Mouse (Mus musculus): Measurements from ENCODE around the gene Fam90a1a.
A peak's percentile ranks its signal among the peaks of the same experiment; 100 is the strongest.
"Not testable (repeated sequence)": the region's sequence is repeated elsewhere in the genome, so short reads cannot be mapped to it uniquely, and the experiment has no call there.

Fam90a1a gene

DNA sequence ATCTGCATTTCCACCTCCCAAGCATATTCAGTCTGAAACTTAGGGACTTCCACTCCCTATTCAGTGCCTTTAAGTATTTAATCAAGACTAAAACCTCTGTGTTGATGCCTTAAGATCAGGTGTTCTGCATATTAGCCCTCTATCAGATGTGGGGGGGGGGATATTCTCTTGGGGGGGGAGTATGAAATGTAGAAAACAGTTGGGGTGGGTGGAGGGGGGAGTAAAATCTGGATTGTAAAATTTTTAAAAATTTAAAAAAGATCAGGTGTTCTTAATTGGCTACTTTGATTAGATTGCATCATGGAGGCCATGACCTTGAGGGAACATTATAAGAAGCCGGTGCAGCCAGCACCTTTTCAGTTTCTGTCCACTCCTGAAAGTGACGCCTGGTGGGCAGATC is at the start of gene Fam90a1a:
TSS of gene Fam90a1a (plus strand) at position 301 of the 400 bp plus-strand sequence.
- DNase-seq (ENCODE audit: low spot score), result no peak

DNA sequence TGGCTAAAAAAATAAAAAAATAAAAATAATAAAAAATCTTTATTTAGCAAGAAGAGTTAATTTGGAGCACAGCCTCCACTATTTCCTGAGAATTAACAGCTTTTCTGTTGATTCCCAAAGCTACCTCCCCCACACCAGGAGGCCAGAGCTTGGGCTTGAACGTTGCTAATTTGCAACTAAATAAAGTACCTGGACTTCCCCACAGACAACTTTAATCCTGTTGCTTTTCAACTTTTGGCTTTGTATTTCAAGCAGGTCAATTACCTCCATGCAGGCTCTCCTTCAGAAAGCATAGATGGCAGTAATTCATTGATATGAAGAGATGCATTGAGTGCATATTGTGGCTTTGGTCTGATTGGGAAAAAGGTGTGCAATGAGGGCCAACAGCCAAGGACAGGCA is 46.6 kb upstream of the Fam90a1a start:
- no peak for DNase-seq (ENCODE audit: low spot score)

DNA sequence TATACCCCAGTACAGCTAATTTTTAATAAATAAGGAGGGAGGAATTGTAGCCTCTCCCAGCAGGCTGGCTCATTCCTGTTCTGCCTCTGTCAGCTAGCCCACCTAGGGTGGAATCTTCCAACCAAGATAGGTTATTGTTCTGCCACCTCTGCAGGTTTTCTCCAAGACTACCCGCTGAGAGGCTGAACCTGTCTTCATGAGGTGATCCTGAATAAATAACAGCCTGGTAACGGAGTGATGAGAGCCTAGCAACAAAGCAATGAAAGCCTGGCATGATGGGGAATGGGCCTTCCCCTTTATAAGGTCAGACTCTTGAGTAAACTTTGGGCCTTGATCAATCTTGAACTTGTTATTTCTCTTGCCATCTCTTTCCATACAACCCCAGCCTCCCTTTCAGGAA is 46.0 kb upstream of the Fam90a1a start:
- DNase-seq (ENCODE audit: low spot score), result no peak

DNA sequence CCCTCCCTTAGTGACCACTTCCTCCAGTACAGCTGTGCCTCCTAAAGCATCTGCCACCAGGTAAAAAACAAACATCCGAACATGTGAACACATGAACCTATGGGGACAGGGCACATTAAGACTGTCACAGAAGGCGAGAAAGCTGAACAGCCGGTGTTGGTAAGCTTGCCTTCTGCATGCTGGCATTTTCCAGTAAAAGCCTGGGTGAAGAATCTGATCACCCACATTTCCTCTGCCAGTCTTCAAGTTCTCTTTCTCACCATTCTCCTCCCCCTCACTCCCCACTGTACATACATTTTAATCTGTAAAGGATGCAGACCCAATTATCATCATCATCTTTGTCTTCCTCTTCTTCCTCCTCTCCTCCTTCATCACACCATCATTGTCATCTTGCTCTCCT is 42.9 kb upstream of the Fam90a1a start:
- no peak for DNase-seq (ENCODE audit: low spot score)

DNA sequence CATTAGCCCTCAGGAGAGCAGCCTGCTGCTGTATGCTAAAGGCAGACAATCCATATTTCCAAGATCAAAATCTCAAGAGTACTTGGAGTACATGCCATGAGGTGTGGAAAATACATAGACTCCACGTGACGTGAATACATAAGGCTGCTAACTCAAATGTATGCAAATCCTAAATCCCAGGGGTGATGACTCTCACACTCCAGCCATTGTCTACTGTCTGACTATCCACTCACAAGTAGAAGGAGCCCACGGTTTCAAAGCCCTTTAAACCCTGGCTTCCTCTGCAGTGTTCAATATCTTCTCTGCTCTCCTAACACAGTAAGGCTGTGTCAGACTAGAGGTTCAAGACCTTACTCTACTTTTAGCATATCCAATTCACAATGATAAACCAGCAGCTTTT is 27.8 kb upstream of the Fam90a1a start:
- not testable (repeated sequence) for DNase-seq (ENCODE audit: low spot score)

DNA sequence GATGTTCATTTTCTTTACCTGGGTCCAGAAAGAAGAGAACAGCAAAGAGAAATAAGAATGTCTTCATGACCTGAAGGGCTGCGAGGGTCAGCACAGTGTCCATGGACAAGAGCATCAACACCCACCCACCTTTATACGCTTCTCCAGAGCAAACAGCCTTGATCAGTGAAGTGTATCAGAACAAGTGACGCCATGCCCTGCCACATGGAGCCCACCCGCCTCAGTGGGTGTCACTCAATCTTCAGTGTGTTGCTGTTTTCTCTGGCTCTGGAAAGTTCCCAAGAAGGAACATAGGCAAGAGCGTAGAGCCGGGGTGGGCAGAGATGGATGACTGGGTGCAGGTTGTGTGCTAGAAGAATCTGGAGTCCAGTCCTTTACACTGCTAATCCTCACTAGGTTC is 25.9 kb upstream of the Fam90a1a start, which contains the start of gene Defb15:
TSS of gene Defb15 (minus strand) at position 101 of the 400 bp plus-strand sequence.
- DNase-seq (ENCODE audit: low spot score), result no peak

DNA sequence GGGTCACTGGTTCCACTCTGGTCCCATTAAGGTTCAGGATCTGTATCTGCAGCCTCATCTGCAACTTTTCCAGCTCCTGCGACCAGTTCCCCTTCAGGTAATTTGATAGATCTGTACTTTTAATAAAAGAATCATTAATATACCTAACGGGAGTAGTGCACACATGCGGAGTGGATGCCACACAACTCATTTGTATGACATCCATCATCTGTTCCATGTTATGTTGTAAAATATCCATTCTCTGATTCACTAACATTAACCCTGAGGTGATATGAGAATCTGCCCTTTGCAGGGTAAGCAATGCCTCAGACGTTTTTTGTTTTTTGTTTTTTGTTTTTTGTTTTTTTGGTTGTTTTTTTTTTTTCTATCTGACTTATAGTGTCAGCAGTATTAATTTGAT is 20.5 kb upstream of the Fam90a1a start, which contains the start of gene Defb35:
TSS of gene Defb35 (plus strand) at position 301 of the 400 bp plus-strand sequence.
- not testable (repeated sequence) for DNase-seq (ENCODE audit: low spot score)

DNA sequence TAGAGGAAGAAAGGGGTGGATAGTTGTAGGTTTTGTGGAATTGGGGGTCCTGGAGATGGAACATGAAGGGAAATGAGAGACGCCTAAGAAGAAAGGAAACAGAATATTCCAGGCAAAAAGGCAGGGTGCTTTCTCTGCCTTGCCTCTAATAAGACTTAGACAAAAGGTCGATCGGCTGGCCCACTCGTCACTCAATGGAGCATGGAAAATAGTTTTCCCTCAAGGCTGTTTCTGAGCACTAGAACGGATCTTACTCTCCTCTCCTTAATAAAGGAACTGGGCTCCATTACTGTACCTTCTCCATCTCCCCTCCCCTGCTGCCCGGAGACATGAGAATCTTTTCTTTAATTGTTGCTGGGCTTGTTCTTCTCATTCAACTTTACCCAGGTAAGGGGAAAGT is 12.1 kb upstream of the Fam90a1a start, which contains the start of gene Defb13:
TSS of gene Defb13 (plus strand) at position 301 of the 400 bp plus-strand sequence.
- no peak for DNase-seq (ENCODE audit: low spot score)

DNA sequence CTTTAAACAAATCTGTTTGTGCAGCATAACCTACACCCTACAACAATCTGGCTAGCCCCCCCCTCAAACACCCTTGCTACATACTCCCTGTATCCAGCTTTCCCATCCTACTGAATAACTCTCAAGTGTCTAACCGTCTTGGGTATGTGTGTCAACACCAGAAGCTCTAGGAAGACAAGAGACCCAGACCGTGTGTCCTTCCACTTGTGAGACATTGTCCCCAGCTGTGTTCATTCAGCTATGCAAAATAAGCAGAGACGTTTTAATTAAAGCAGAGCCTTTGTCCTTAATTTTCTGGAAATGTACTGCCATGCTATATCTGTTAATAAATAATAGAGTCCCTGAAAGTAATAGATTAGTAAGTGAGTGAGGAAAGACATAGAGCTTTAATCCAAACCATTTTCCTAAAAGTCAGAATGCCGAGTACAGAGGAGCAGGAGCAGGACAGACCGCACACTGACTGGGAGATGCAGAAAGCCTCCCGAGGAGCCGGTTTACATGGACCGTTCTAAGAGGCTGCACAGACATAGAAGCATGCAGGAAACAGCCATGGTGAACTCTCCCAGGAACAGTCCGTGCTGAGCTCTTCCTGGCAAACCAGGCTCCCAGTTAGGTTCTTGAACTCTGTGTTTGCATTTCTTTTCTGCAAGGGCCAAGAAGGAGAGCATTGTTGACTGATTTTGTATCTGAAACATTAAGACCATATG is 11.1 kb upstream of the Fam90a1a start:
- no peak for DNase-seq (ENCODE audit: low spot score)

DNA sequence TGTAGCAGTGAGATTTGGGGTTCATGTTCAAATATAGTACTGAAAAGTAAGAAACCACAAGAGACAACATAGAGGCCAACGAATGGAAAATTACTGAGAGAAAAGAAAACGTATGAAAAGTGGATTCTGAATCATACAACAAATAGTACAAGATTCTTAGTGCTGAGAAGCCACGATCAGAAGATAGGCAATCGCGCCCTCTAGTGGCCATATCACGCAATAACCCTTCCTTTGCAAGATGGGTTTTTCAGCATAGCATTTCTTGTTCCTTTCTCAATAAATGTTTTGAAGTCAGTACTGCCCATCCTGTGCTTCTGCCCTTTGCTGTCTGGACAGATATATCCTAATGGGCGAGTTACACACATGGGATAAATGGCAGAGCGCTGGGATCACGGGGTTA is 3.2 kb upstream of the Fam90a1a start:
- peak; percentile 14 for DNase-seq (ENCODE audit: low spot score)

DNA sequence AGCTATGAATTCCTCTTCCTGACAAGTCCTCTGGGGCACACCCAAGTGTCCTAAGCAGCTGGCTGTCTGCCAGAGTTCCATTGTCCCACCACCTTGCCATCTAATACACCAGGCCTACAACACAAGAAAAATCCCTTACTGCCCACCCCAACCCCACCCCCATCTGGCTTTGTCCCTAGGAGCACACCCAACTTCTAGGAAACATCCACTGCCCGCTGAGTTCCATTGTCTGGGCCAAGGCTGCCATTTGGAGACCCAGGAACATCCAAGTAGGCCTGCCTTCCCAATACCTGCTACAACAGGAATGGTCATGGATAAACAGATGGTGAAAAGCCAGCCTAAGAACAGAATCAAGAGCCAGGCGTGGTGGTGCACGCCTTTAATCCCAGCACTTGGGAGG is 2.2 kb upstream of the Fam90a1a start:
- no peak for DNase-seq (ENCODE audit: low spot score)

DNA sequence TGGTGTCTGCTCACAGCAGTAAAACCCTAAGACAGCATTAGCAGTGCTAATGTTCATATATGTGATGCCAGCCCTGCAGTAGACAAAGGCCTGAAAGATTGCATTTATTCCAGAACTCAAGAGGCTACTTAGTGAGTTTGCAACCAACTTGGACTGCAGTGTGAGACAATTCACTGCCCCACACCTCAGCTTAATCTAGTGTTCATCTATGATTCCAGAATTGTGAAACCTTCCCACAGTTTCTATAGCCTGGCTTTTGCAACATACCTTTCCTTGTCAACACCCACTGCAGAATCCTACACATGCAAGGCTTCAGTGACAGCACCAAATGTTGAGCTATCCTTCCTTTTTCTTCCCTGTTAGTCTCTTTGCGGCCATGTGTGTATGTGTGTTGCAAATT is 8.1 kb downstream of the Fam90a1a start:
- no peak for DNase-seq (ENCODE audit: low spot score)

DNA sequence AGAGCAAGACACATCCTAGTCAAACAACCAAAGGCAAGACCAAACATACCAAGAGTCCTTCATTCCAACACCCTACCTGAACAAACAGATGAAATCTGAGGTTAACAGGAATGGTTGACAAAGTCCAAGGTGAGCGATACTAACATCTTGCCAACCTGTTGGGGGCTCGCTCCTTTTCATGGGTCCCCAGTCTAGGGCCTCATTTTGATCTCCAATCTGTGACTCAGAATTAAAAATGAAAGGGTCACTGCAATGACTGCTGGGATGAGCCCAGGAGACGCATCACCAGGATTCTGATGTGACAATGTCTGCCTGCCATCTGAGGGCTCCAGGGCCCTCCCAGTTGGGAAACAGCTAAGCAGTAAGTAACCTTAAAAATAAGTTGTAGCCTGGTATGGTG is 11.0 kb downstream of the Fam90a1a start, which contains the start of gene Ccdc70:
TSS of gene Ccdc70 (plus strand) at position 301 of the 400 bp plus-strand sequence.
- no peak for DNase-seq (ENCODE audit: low spot score)

DNA sequence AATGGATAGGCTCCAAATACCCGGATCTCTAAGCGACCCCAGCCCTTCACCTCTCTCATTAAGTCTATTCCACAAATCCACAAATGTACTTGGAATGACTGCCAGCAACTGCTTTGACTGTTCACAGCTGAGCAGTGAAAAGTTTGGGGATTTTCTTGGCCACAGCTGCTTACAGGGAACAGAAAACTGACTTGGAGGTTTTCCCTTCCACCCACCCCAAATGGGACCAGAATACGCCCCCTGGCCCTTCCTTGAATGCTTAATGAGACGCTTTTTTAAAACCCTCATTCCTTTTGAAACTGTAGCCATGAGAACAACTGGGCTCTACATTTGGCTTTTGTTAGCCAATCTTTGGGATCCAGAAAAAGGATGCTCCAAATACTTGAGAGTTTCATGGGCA is 19.7 kb downstream of the Fam90a1a start:
- no peak for DNase-seq (ENCODE audit: low spot score)

DNA sequence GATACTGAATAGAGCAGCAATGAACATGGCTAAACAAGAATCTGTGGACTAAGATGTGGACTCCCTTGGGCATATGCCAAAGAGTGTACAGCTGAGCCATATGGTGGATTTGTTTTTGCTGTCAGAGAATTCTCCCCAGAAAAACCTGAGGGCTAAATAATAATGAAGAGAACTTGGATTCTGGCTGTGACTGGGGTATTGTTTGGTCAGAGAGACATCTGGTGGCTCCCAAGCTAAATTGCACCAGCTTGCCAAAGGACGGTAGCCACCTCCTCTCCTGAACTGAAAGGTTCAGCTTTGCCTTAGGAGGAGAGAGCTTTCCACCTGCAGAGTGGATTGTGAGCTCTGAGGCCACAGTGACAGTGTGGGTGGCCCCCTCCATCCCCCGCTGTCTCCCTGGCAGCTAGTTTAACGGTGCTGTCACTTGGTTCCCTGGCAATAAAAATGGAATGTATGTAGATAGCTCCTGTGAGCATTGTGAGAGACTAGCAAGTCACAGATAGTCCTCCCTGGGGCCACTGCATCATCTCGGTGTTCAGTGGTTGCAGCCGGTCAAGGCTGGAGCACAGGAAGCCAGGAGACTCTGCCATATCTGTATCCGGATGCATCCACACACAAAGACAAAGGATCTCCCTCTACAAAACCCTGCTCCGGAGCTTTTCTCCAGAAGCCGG is 23.3 kb downstream of the Fam90a1a start:
- no peak for DNase-seq (ENCODE audit: low spot score)

DNA sequence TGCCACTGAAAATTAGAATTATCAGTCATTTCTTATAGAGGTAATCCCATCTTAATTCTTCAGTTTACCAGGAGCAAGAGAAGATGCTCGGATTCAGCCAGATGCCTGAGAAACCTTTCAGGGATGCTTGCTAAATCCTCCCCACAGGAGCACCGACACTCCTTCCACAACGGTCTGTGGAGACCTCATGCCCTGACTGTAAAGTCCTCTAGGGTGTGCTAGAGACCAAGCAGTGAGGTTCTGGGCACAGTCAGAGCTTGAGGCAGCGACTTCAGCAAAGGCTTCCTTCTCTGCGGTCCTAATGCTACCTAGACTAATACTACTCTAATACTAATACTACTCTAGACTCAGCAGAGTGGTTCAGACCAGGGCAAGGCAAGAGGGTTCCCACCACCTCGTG is 33.7 kb downstream of the Fam90a1a start:
- peak; percentile 47 for DNase-seq (ENCODE audit: low spot score)

DNA sequence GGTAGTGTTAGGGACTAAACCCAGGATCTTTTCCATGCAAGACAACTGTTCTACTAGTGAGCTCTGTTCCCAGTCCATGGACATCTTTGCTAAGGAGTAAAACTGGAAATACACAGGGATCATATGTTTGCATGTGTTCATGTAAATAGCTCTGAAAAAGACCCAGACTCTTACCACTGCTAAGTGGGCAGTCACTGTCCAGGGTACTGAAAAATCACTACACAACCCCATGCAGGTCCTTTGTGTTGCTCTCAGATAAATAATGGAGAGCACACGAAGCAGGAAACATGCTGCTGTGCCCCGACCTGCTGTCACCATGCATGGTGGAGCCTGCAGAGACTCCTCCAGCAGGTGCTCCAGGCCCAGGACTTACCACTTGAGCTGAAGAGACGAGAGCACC is 36.7 kb downstream of the Fam90a1a start:
- no peak for DNase-seq (ENCODE audit: low spot score)

DNA sequence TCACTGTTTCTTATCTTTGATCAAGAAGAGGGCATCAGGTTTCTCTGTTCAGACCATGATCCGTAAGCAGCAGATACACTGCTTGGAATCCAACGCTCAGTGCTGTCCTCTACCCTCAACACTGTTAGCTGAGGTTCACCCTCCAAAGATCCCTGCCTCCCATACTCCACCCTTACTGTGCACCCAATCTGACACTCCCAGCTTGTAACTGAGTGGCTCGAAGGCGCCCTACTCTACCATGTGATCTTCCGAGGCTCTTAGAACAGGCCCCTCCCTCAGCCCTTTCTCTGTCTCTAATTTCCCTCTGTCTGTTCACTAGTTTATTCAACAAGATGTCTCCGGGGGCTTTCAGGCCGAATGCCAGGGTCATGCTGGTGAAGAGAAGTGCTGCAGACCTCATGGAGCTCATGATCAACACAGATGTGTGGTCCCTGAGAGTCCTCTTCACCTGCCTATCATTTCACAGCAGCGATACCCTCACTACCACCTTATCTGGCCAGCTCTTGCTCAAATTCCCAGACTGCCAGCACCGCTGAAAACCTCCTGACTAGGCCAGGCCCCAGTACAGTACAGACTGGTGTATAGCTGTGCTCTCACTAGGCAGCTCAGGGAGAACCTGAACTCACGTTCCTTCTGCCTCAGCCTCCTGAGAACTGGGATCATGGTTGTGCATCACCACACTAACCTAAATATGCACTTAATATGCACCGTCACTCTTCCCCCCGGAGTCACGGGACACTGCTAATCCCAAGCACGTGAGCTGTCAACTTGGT is 46.4 kb downstream of the Fam90a1a start:
- DNase-seq (ENCODE audit: low spot score), result no peak

DNA sequence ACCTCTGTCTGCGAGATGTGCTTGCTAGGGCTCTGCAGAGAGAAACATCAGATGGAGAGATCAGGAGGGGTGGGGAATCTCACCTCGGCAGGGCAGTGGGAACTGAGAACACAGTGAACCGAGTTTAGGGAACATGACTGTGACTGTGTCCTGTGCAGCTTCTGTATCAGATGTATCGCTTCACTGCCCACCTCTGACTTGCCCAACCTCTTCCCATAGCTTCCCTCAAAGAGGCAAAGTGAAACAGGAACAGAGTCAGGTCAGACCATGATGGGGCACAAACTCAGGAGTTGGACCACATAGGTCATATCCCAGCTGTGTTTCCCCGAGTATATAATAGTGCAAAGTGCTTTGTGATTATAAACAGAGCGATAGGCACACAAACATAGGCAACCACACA is 47.9 kb downstream of the Fam90a1a start:
- DNase-seq (ENCODE audit: low spot score), result no peak

DNA sequence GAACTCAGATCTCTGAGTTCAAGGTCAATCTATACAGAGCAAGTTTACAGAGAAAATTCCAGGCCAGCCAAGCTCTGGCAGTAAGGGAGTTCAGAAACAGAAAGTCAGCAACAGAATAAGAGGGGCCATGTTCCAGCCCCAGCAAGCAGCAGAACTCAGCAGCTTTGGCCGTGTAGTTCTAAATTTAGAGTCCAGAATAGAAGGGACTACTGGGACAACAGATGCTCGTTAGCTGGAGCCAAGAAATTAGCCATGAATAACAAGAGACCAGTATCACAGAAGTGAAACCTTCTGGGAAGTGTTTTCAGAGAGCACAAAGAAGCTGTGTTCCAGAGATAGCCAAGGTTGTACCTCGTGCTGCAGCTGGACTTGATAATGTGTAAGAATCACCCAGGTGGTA is 50.9 kb downstream of the Fam90a1a start:
- DNase-seq (ENCODE audit: low spot score), result no peak

DNA sequence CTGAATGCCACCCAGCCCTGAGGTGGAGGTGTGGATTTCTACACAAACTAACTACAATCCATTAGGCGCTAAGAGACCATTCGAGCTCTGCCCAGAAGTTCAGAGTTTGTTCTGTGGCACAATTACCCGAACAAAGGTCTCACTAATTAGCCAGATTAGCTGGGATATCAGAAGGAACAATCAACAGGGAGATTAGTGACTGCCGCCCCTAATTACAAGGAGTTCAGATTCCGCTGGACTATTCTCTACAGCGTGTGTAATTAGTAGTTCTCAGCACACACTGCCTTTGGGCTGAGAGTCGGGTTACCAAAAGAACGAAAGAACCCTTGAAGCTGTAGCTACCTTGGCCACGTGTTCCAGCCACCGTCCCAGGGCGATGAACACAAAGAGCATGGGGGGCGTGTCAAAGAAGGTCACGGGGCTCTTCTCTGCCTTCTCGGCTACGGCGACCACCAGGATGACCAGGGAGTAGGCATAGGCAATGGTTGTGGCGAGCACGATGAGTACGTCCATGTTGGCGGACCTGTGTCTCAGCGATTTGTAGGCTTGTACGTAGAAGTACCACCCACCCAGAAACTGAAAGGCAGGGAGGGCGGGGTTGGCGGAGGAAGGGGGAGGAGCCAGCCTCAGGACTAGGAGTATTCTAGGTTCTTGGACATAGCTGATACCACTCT is 54.7 kb downstream of the Fam90a1a start:
- DNase-seq (ENCODE audit: low spot score), result no peak
